Mouse (Mus musculus) neutrophil, adult 65 days (primary cell): ENCODE data around the gene Dpp3. TPM values are rescaled to one million over a fixed set of nuclear protein-coding genes. Genes with fewer than 3 reads are reported as not detected.

Experiments
- total RNA-seq: library from RNA; stranded (reverse); gene quantifications from 2 replicates; pipeline ENCODE4 v1.2.4, GENCODE M21; 2023

Dpp3 gene
- 49.8 and 60.7 TPM in 2 replicates for total RNA-seq

DNA sequence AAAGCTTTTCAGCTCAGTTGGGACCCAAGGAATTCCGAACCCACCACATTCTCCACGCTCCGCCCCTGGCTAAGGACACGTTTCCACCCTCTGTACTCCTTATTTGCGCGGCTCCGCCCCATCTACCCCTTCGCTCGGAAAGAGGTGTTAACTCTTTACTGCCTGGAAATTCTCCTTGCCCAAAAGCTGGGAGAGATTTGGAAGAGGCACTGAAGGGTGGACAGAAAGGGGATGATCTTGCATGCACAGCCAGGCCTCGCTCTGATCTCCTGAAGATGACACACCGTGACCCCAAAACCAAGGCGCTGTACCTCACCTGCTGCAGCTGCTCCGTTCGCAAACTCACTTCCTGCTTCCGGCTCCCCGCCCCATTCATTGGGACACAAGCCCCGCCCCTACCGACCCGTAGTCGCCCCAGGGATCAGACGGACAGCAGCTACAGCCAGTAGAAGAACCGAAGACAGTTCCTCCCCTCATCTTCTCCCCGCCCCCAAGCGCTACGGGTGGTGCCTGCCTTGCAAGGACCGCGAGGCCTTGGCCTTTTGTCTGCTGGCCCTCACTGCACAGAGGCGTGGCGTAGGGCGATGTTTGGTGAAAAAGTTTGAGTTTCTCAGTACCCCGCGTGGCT lies at the start of gene Dpp3:
Dpp3 (minus strand) TSS at position 384 of the 628 bp plus-strand sequence.

DNA sequence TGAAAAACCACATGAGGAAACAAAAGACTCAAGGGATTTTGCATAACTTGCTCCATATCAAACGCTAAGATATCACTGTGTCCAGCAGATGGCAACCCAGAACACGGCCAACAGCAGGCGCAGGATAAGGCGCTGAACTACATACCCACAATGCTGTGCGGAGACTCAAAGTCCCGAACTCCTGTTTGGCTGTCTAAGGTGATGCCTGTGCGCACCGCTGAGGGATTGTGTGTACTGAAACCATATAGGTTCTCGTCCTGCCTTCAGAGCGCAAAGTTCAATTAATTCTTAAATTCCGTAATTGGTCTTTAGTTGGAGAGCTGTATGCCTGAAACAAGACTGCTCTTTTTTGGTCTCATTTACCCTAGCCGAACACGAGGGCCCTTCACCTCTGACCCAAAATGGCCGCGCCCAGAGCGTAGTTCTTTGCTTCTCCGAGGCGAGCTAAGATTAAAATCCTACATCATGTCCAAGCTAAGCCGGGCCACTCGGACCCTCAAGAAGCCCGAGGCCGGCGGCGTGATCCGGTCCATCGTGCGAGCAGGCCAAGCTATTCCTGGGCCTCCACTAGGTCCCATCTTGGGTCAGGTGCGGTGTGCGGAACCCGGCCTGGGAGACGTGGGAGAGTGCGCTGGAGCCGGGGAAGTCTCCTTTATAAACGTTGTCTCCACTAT lies 34.0 kb upstream of the Dpp3 start, which contains the start of gene Mrpl11:
Mrpl11 (plus strand) TSS at position 220 of the 674 bp plus-strand sequence.

DNA sequence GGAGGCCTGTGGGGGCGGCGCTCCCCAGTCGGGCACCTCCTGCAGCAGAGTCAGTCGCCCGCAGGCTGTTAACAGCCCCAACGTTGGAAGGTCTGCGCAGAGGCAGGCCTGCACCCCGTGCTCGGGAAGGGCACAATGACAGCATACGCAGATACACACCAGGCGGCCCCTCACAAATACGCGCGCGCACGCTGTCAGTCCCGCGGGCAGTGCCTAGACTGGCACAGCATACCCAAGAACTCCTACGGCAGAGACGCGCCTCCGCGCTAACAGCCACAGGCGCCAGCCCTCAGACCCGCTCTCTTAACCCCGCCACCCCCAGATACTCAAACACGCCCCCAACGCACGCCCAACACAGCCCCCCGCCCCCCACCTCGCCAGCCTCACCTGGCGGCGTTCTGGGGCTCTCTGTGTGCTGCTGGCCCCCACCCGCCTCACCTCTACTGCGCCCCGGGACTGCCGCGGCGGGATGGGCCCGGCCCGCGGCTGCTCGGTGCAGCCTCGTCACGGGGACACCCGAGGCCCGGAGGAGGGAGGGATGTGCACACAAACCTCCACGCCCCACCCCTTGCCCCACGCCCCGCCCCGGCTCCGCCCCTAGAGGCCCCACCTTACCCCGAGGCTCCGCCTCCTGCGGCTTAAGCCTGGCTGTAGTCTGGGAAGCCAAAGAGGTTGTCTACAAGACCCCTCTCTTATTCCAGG lies 14.6 kb upstream of the Dpp3 start, which contains the start of gene Peli3:
Peli3 (minus strand) TSS at position 577 of the 702 bp plus-strand sequence.

DNA sequence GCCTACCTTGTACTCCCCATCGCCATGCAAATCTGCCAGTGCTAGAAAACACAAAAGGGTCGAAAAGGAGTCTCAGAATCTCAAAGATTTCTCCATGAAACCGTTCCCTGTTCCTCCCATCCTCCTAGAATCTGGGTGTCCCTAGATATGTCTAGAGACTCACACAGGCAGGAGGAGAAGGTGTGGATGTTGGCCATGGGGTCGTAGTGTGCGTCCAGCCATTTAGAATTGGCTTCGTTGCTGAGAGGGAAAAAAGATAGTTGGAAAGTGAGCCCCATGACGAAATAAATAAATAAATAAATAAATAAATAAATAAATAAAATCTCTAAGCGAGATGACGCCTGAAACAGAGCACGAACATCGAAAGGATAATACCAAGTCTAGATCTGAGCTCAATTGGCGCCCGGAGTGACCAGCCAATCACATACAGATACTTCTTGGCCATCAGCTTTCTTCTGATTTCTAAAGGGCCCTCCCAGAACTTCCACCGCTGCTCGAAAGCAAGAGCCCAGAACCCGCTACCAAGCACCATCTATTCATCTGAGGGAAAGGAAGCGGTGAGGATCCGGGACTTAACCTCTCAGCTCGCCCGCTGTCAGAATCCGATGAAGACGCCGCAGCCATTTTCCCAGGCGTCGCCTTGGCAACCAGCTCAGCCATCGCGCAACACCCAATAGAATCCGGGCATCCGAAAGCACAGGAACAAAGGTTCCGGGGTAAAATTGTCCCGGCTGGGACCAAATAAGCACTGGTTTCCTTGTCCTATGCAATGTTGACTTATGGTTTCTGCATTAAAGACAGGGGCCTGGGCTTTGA lies 21.9 kb downstream of the Dpp3 start, which contains the start of gene Bbs1:
Bbs1 (minus strand) TSS at position 650 of the 816 bp plus-strand sequence.

DNA sequence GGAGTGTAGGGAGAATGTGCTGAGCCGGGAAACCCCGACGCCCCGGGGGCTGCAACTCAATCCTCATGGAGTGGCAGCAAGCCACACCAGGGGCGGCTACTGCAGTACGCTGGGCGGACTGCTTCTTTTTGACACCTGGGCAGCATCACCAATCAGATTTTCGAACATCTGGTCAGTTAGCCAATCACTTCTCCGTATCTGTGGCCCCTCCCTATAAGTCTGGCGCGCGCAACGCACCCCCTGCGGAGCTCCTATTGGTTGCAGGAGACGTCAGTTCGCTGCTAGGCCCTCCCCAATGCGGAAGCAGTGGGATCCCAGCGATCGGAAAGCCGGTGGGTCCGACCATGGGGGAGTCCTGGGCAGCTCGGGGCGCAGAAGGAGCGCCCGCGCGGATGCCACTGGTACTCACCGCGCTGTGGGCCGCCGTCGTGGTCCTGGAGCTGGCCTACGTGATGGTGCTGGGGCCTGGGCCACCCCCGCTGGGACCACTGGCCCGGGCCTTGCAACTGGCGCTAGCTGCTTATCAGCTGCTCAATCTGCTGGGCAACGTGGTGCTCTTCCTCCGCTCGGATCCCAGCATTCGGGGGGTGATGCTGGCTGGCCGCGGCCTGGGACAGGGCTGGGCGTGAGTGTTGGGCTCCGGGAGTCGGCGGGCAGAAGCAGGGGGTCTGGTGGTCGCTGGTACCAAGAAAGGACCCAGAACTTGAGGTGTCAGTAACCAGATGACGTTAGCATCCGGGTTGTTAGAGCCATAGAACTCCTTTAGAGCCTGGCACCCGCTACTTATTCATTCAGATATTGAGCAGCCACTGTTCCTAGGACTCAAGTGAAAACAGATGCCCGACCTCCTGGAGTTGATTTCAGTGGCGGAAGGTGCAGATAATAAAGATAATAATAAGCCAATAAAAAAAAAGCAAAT lies 49.4 kb downstream of the Dpp3 start, which contains the start of gene Zdhhc24:
Zdhhc24 (plus strand) TSS at position 264 of the 919 bp plus-strand sequence.

DNA sequence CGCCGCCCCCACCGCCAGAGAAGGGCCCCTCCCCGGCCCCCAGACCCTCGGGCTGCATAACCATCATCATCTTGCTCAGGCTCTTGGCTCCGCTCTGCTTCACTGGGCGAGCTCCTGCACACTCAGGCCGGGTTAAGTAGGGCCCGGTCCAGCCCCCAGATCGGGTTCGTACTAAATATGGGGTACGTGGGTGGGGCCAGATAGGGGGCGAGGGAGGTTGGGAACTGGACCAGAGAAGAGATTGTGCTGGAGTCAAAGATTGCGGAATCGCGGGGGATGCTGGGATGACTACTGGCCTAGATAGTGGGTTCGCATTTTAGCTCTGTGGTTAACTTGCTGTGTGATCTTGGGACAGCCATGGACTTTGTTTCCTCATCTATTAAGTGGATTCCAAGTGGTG lies 50.3 kb downstream of the Dpp3 start, which contains the start of gene Actn3:
Actn3 (minus strand) TSS at position 125 of the 400 bp plus-strand sequence.

Other genes starting within 250 kb of the Dpp3 start
- not detected in 2 replicates for gene Gm960, start 229.6 kb downstream of the Dpp3 start, total RNA-seq
- gene Sptbn2, start 217.1 kb downstream of the Dpp3 start, total RNA-seq: 0.05 TPM in 1 of 2 replicates, not detected in the other
- gene Rbm4b, start 171.8 kb downstream of the Dpp3 start, total RNA-seq: 10.2 and 11.6 TPM in 2 replicates
- 38.2 and 43.7 TPM in 2 replicates for gene Rbm4, start 134.4 kb downstream of the Dpp3 start, total RNA-seq
- gene Gm21992, start 116.7 kb downstream of the Dpp3 start, total RNA-seq: 11.1 and 17.9 TPM in 2 replicates
- gene Rbm14, start 116.7 kb downstream of the Dpp3 start, total RNA-seq: 35.2 and 39.3 TPM in 2 replicates
- 8.4 and 9.7 TPM in 2 replicates for gene Ccs, start 89.0 kb downstream of the Dpp3 start, total RNA-seq
- not detected in 2 replicates for gene Ccdc87, start 88.9 kb downstream of the Dpp3 start, total RNA-seq
- gene Ctsf, start 73.2 kb downstream of the Dpp3 start, total RNA-seq: 0.92 and 1.1 TPM in 2 replicates
- not detected in 2 replicates for gene Actn3, start 50.4 kb downstream of the Dpp3 start, total RNA-seq
- 2.9 and 5.0 TPM in 2 replicates for gene Zdhhc24, start 49.6 kb downstream of the Dpp3 start, total RNA-seq
- 0.29 TPM in 1 of 2 replicates, not detected in the other for gene Bbs1, start 21.7 kb downstream of the Dpp3 start, total RNA-seq
- not detected in 2 replicates for gene Peli3, start 14.8 kb upstream of the Dpp3 start, total RNA-seq
- gene Mrpl11, start 33.9 kb upstream of the Dpp3 start, total RNA-seq: 7.8 and 9.4 TPM in 2 replicates
- gene Npas4, start 62.0 kb upstream of the Dpp3 start, total RNA-seq: not detected in 2 replicates
- 0.88 and 2.3 TPM in 2 replicates for gene Slc29a2, start 95.6 kb upstream of the Dpp3 start, total RNA-seq
- gene B4gat1, start 110.5 kb upstream of the Dpp3 start, total RNA-seq: 3.5 and 3.9 TPM in 2 replicates
- 0.32 TPM in 1 of 2 replicates, not detected in the other for gene AC124502.3, start 110.6 kb upstream of the Dpp3 start, total RNA-seq
- gene Brms1, start 113.1 kb upstream of the Dpp3 start, total RNA-seq: 48.6 and 55.1 TPM in 2 replicates
- 1.6 and 3.1 TPM in 2 replicates for gene Rin1, start 122.2 kb upstream of the Dpp3 start, total RNA-seq
- not detected in 2 replicates for gene Cd248, start 139.8 kb upstream of the Dpp3 start, total RNA-seq
- gene Tmem151a, start 157.2 kb upstream of the Dpp3 start, total RNA-seq: 0.13 and 0.14 TPM in 2 replicates
- gene Yif1a, start 160.3 kb upstream of the Dpp3 start, total RNA-seq: 10.0 and 14.1 TPM in 2 replicates
- gene Cnih2, start 170.2 kb upstream of the Dpp3 start, total RNA-seq: 0.93 and 1.0 TPM in 2 replicates
- 130 and 138 TPM in 2 replicates for gene Rab1b, start 178.8 kb upstream of the Dpp3 start, total RNA-seq
- 10.9 and 15.3 TPM in 2 replicates for gene Klc2, start 190.3 kb upstream of the Dpp3 start, total RNA-seq